Mouse (Mus musculus): ENCODE measurements around the gene Sumo1. TPM values are rescaled to one million over a fixed set of nuclear protein-coding genes. Genes with fewer than 3 reads are reported as not detected.

Gene Sumo1
- polyA plus RNA-seq, 1 experiment from 2014 or later, result 217 TPM

GRCm38 (mm10) chr1:59553708-59554107, 116.9 kb downstream of the Sumo1 start:
- no peaks in the 10 kb centered on the region for H3K36me3 ChIP-seq (ENCODE audit: control insufficient read depth, insufficient read depth)
- ATAC-seq, result no peak

GRCm38 (mm10) chr1:59550996-59551395, 119.6 kb downstream of the Sumo1 start:
- Histone ChIP-seq H3K4me1 (replicated peaks; ENCODE audit: control insufficient read depth, insufficient read depth, low read length) (no peaks in the 10 kb centered on the region), H3K27me3 (replicated peaks; ENCODE audit: control insufficient read depth, insufficient read depth, low read length) (no peaks in the 10 kb centered on the region), H3K9ac (ENCODE audit: low read depth, low read length) (no peak overlapping the region), H3K4me2 (replicated peaks; ENCODE audit: low read depth) (no peak overlapping the region), H3K36me3 (ENCODE audit: control insufficient read depth, insufficient read depth) (no peaks in the 10 kb centered on the region), H3K27ac (ENCODE audit: low read depth, low read length) (no peak overlapping the region), H3K9me3 (ENCODE audit: control insufficient read depth) (no peaks in the 10 kb centered on the region), H3K4me3 (ENCODE audit: low read depth, low read length) (no peak overlapping the region)
- TF ChIP-seq CTCF (IDR thresholded peaks at IDR 0.05; ENCODE audit: low read depth), result no peak
- 63% methylated on average over 11 of the region's 11 CpGs for WGBS
- ATAC-seq, result no peak

More at GRCm38 (mm10) chr1:59553708-59554107, 116.9 kb downstream of the Sumo1 start:
- H3K4me3 ChIP-seq (ENCODE audit: low read depth, low read length), result no peak overlapping the region
- no peak overlapping the region for H3K4me2 ChIP-seq (replicated peaks; ENCODE audit: low read depth)
- 62% methylated on average over 5 of the region's 5 CpGs for WGBS
- H3K9me3 ChIP-seq (ENCODE audit: control insufficient read depth), result no peaks in the 10 kb centered on the region
- no peak overlapping the region for H3K9ac ChIP-seq (ENCODE audit: low read depth, low read length)
- H3K27me3 ChIP-seq (replicated peaks; ENCODE audit: control insufficient read depth, insufficient read depth, low read length), result no peaks in the 10 kb centered on the region
- no peak for TF ChIP-seq CTCF (IDR thresholded peaks at IDR 0.05; ENCODE audit: low read depth)
- no peak overlapping the region for H3K27ac ChIP-seq (ENCODE audit: low read depth, low read length)
- H3K4me1 ChIP-seq (replicated peaks; ENCODE audit: control insufficient read depth, insufficient read depth, low read length), result no peaks in the 10 kb centered on the region

- Histone ChIP-seq H3K4me1 (replicated peaks; ENCODE audit: control insufficient read depth, insufficient read depth, low read length) (no peaks in the 10 kb centered on the region), H3K9ac (ENCODE audit: low read depth, low read length) (no peak overlapping the region), H3K9me3 (ENCODE audit: control insufficient read depth) (no peaks in the 10 kb centered on the region), H3K27me3 (replicated peaks; ENCODE audit: control insufficient read depth, insufficient read depth, low read length) (no peaks in the 10 kb centered on the region), H3K4me2 (replicated peaks; ENCODE audit: low read depth) (no peak overlapping the region), H3K27ac (ENCODE audit: low read depth, low read length) (no peak overlapping the region), H3K36me3 (ENCODE audit: control insufficient read depth, insufficient read depth) (no peaks in the 10 kb centered on the region), H3K4me3 (ENCODE audit: low read depth, low read length) (no peak overlapping the region)
- TF ChIP-seq CTCF (IDR thresholded peaks at IDR 0.05; ENCODE audit: low read depth), result no peak
- ATAC-seq, result no peak
- WGBS, result 42% methylated on average over 6 of the region's 6 CpGs
These were observed 120.4 kb downstream of the Sumo1 start for GRCm38 (mm10) chr1:59550227-59550626.

GRCm38 (mm10) chr1:59549036-59549675, 121.5 kb downstream of the Sumo1 start:
- no peaks in the 10 kb centered on the region for H3K9me3 ChIP-seq (ENCODE audit: control insufficient read depth)
- H3K36me3 ChIP-seq (ENCODE audit: control insufficient read depth, insufficient read depth), result no peaks in the 10 kb centered on the region
- H3K4me1 ChIP-seq (replicated peaks; ENCODE audit: control insufficient read depth, insufficient read depth, low read length), result no peaks in the 10 kb centered on the region
- H3K4me2 ChIP-seq (replicated peaks; ENCODE audit: low read depth), result no peak overlapping the region
- H3K4me3 ChIP-seq (ENCODE audit: low read depth, low read length), result no peak overlapping the region
- TF ChIP-seq CTCF (IDR thresholded peaks at IDR 0.05; ENCODE audit: low read depth), result no peak
- H3K27ac ChIP-seq (ENCODE audit: low read depth, low read length), result no peak overlapping the region
- no peaks in the 10 kb centered on the region for H3K27me3 ChIP-seq (replicated peaks; ENCODE audit: control insufficient read depth, insufficient read depth, low read length)
- no peak for ATAC-seq
- no peak overlapping the region for H3K9ac ChIP-seq (ENCODE audit: low read depth, low read length)
- WGBS, result 89% methylated on average over 7 of the region's 7 CpGs

- no peak for TF ChIP-seq CTCF (IDR thresholded peaks at IDR 0.05; ENCODE audit: low read depth)
- Histone ChIP-seq H3K4me3 (ENCODE audit: low read depth, low read length) (no peak overlapping the region), H3K9me3 (ENCODE audit: control insufficient read depth) (no peaks in the 10 kb centered on the region), H3K27me3 (replicated peaks; ENCODE audit: control insufficient read depth, insufficient read depth, low read length) (no peaks in the 10 kb centered on the region), H3K4me2 (replicated peaks; ENCODE audit: low read depth) (no peak overlapping the region), H3K36me3 (ENCODE audit: control insufficient read depth, insufficient read depth) (no peaks in the 10 kb centered on the region), H3K27ac (ENCODE audit: low read depth, low read length) (no peak overlapping the region), H3K4me1 (replicated peaks; ENCODE audit: control insufficient read depth, insufficient read depth, low read length) (no peaks in the 10 kb centered on the region), H3K9ac (ENCODE audit: low read depth, low read length) (no peak overlapping the region)
- no peak for ATAC-seq
- 92% methylated on average over 5 of the region's 5 CpGs for WGBS
These were observed 122.1 kb downstream of the Sumo1 start for GRCm38 (mm10) chr1:59548486-59548885.

- 69% methylated on average over 8 of the region's 8 CpGs for WGBS
- Histone ChIP-seq H3K36me3 (ENCODE audit: control insufficient read depth, insufficient read depth) (no peaks in the 10 kb centered on the region), H3K9ac (ENCODE audit: low read depth, low read length) (no peak overlapping the region), H3K4me2 (replicated peaks; ENCODE audit: low read depth) (no peak overlapping the region), H3K4me1 (replicated peaks; ENCODE audit: control insufficient read depth, insufficient read depth, low read length) (no peaks in the 10 kb centered on the region), H3K9me3 (ENCODE audit: control insufficient read depth) (no peaks in the 10 kb centered on the region), H3K27me3 (replicated peaks; ENCODE audit: control insufficient read depth, insufficient read depth, low read length) (no peaks in the 10 kb centered on the region), H3K4me3 (ENCODE audit: low read depth, low read length) (no peak overlapping the region), H3K27ac (ENCODE audit: low read depth, low read length) (no peak overlapping the region)
- no peak for TF ChIP-seq CTCF (IDR thresholded peaks at IDR 0.05; ENCODE audit: low read depth)
- ATAC-seq, result no peak
These were observed 126.7 kb downstream of the Sumo1 start for GRCm38 (mm10) chr1:59543911-59544310.

All from intestine, postnatal 0 days (tissue).